Mouse (Mus musculus) left cerebral cortex, postnatal 10 days (tissue): ENCODE data around the gene 6430548M08Rik. TPM values are rescaled to one million over a fixed set of nuclear protein-coding genes. Genes with fewer than 3 reads are reported as not detected.
A peak's percentile ranks its signal among the peaks of the same experiment; 100 is the strongest.

ENCODE experiments used
- DNase-seq, 2 experiments: peaks; one replicate each; pipeline ENCODE4 v3.0.0; 2021 to 2022; ENCODE audit warnings: low spot score in 2 of 2, mixed read lengths in 1 of 2; ENCODE audit errors: extremely low spot score in 1 of 2
- intact Hi-C: fragments of 180-260 bp; cut with DNase I; formaldehyde crosslinking; loops from one replicate; pipeline ENCODE4 v1.15.1; 2025
- total RNA-seq, 2 experiments: library from RNA; stranded (reverse); gene quantifications; 2 replicates each; pipeline ENCODE4 v1.2.3; 2021

Gene 6430548M08Rik
- total RNA-seq, 2 experiments from 2014 or later, result 105 TPM

DNA sequence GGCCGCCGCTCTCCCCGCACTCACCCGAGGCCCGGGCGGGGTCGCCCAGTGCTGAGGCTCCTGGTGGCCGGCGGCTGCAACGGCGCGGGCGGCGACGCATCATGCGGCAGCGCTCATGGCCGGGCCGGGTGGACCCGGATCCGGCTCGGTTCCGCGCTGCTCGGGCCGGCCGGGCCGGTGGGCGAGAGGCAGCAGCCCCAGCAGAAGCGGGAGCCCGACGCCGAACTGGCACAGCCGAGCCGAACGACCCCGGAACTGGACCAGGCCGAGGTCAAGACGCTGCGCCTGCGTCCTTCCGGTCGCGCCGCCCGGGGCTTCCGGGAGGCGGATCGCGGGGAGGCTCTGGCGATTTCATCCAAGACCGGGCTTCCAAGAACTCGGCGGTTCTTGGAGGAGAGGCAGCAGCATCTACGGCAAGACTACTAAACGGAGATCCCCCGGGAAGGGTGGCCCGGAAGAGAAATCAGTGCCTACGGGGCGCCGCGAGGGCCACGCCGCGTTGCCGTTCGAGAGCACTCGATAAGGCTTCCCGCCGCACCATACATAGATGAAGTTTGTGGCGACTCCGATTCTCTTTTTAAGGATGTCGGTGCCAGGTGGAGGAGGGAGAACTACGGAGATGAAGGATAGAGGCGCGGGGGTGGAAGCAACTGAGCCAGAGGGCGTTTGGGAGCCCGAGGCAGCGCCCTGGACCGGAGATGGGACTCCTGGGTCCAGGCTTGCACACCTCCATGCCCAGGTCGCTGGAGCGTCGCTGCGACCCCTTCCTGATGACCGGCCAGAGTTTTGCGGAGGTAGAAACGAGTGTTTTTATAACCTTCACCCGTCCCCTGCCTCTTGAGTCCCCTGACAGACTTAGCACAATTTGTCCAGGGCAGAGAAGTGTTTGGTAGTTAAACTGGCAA is 12.6 kb upstream of the 6430548M08Rik start, which contains the start of gene Zdhhc7:
Gene Zdhhc7 (minus strand): TSS at position 415 of the 905 bp plus-strand sequence.
- DNase-seq, result peak; percentile 70 to 90
- intact Hi-C loops, result no loop called here

DNA sequence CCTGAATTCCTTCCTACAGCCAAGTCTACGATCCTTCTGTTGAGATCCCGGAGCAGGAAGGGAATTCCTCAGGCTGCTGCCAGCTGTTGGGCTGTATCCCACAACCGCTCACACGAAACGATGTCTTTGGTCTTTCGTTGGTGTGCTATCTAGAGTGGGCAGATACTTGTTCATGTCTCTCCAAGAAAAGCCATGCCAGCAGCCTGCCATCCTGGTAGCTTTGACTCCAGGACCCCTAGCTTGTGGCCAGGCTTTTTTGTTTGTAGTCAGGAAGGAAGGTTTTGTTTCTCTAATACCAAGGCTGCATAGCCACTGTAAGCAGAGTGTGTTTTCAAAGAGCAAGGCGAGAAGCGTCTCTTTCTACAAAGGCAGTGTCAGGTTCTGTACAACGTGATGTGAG is 10.0 kb upstream of the 6430548M08Rik start:
- intact Hi-C loops, result no loop called here
- no peak for DNase-seq

DNA sequence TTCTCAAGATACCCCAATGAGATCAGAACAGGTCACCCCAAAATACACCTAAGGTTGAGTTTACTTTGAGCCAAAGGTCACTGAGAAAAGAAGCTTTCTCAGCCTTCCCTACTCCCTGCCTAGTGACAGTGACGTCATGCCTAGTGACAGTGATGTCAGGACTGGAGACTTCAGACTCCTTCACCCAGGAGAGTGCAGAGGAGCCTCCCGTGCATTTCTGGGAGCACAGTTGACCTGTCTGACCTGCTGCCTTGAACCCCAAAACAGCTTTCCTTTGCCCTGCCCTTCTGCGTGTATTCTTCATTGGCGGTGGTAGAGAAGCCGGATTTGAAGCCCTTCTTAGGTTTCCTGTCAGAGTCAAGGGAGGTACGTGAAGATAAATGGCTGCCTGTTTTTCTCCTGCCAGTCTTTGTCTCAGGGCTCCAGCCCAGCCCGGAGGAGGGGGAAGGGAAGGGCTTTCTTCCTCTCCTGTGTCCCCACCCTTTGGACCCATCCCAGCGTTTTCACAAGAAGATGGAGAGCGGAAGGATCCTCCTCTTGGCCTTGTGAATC is 9.2 kb upstream of the 6430548M08Rik start:
- intact Hi-C loops, result no loop called here
- peak in 1 of 2 experiments; percentile 82 for DNase-seq

DNA sequence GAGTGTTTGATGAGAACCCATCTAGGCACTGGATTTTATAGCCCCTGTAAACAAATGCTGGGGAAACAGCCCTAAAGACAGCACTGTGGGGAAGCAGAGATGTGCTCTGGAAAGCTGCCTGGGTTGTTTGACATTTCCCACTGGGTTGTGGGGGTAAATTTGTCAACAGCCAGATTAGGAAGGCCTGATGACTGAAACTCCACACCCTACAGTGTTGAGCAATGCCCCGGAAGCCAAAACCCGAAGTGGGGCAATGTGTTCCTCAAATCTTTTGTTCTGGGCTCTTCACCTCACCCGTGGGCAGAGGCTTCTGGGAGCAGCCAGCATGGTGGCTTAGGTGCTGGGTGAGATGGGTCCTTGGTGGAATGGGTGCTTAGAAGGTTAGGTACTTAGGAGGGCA is 4.8 kb upstream of the 6430548M08Rik start:
- intact Hi-C loops, result no loop called here
- DNase-seq, result no peak

DNA sequence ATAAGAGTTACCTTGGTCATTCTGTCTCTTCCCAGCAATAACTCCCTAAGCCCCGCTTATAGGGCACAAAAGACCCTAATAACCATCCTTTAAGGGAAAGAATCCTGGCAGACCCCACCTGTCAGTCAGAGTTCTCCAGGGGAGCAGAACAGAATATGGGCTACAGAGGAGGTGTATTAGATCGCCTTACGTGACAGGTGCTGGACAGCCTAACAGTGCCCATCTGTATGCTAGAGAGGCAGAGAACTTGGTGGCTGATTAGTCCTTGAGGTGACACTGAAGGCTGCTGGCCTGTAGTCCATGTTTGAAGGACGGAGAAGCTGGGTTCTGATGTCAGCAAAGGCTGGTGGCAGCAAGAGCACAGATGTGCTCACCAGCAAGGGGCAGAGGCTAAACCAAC is 3.0 kb upstream of the 6430548M08Rik start:
- intact Hi-C loops, result no loop called here
- no peak for DNase-seq

DNA sequence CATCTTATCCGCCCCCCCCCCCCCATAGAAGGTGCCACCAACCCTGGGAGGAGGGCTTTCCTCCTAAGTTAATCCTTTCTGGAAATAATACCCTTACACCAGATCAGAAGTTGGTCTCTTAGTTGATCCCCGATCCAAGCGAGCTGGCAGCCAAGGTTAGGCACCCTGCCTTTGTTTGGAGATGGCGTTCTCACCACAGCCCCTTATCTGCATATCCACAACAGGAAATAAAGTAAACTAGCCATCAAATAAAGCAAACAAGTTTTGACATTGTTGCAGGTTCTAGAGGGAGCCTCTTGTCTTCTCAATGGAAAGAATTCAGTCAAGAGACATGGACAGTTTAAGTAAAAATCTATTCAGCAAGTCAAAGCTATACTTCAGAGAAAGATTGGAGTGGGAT is 2.6 kb upstream of the 6430548M08Rik start:
- no peak for DNase-seq
- intact Hi-C loops, result no loop called here

DNA sequence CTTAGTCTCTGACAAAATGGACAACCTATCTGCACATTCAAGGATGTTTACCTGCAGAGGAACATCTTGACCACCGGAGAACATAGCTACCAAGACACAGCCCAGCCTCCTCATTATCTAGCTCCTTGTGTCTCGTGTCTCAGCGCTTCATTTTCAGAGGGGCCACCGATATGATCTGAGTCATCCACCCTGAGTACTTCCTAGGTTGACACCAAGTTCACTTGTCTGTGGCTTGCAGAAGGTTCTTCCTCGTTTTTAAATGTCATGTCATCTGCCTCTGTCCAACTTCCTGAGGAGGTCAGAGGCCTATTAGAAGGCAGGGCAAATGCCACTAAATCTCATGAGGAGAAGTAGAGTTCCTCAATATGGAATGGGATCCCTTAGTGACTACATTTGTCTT is 1.4 kb upstream of the 6430548M08Rik start:
- no peak for DNase-seq
- intact Hi-C loops, result no loop called here

DNA sequence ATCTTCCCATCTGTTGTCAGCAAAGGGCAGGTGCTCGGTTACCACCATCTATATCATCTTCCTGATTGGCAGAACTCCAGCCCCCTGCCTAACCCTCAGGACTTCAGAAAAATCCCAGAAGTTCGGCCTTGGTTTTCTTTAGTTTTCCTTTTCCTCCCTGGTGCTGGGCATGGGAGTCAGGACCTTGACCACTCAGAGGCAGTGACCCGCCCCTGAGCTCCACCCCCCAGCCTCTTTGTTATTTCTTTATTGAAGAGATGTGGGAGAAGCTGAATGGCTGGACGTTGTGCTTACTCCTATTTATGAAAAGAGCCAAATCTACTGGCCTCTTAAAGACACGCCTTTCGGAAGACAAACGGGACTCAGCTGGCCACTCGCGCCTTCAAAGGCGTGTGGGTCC is 646 bp upstream of the 6430548M08Rik start:
- peak in 1 of 2 experiments; percentile 72 for DNase-seq
- intact Hi-C loops, result no loop called here

DNA sequence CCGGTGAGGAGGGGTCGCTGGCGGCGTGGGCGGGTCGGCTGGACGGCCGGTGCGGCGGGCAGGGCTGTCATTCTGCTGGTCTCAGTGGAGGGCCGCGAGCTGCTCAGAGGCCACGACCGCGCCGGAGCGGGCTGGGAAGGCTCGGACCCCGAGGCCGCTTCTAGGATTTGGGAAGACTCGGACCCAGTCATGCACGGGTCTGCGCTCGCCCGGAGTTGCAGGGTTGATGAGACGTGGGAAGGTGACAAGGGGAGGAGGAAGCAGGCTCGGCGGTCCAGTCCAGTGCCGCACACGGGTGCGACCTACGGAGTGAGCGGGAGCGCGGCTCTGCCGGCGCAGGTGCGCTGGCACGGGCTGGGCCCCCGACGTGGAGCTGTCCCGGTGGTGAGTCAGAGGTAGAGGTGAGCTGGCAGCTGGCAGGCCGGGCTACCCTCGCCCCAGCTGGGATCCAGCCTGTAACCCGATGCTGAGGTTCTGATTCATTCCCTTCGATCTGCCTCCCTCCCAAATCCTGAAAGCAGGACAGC is 426 bp downstream of the 6430548M08Rik start:
- intact Hi-C loops, result no loop called here
- DNase-seq, result no peak

DNA sequence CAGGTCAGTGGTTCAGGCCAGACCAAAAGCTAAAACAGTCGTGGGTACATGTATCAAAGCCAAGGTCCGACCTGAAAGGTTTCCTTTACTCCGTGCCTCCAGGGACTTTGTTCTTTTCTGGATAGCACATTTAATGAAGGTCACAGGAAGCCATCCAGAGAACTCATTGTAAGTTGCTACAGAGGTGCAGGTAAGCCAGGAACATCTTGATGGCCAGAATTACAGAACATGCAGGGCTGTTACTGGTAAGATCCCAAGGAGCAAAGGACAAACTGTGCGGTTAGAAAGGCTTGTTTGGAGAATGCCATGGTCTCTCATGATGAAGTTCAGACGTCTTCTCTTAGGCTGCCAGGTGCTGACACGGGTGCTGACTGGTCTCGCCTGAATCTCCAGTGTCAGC is 2.6 kb downstream of the 6430548M08Rik start:
- intact Hi-C loops, result no loop called here
- no peak for DNase-seq

DNA sequence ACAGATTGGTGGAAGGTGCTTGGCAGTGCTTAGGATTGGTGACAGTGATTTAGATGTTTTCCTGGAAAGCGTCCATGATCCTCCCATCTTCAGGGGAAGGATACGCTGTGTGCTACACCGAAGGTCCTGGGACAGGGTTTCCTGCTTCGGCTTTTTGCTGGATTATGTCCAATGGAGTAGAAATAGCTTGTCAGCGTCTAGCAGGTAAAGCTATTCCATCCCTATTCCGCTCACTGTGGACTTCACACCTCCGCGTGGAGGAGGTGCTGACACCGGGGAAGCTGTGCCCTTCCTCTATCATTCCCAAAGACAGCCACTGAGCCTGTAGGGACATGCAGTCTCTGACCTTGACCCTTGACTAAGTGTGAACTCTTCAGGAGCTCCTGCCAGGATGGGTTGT is 4.2 kb downstream of the 6430548M08Rik start:
- DNase-seq, result no peak
- intact Hi-C loops, result no loop called here

DNA sequence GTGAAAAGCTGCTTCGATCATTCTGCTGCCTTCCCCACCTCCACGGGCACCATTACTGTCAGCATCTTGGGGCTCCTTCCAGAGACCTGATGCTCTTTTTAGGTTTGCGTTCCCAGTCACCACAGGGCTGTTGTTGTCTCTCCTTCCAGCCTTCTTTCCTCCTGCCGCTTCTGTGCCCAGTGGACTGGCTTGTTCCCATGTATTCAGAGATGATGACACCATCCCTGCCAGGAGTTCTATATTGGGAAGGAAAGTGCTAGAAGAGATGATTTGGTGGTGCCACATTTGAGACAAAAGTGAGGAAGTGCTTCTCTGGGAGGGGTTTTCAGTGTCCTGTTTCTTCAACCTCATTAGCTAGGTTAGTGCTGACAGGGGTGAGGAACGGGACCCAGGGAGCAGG is 4.9 kb downstream of the 6430548M08Rik start:
- intact Hi-C loops, result no loop called here
- no peak for DNase-seq

DNA sequence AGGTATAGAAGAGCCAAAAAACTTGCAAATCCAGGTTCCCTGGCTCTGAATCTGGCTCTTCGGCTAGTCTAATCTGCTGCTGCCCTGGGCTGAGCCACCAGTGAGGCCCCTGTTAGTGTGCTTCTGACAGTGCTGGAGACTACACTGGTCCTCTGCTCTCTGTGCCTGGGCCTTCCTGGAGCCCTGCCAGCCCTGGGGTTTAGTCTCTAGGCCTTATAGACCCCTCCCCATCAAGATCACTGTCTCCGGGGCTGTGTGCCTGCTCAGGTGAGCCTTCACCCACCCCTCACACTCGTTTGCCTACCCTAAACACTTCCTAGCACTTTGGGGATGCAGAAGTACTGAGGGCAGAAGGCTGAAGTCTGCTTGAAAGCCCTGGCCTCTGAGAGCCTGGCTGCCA is 5.5 kb downstream of the 6430548M08Rik start:
- intact Hi-C loops, result no loop called here
- no peak for DNase-seq

DNA sequence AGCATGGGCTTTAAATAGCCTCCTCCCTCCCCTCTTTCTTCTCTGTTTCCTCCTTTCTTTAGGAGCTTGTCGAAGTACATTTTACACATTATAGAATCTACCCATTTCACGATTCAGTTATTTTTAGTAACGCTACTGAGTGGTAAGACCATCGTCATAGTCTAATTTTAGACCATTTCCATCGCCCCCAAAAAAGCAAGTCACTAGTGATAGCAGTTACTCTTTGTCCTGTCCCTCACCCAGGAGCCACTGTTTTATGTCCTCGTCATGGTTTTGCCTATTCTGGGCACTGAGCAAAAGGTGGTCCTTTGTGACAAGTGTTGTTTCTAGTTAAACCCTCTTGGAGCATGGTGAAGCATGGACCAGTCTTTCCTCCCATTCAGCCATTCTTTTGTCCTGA is 6.0 kb downstream of the 6430548M08Rik start:
- intact Hi-C loops, result no loop called here
- no peak for DNase-seq

DNA sequence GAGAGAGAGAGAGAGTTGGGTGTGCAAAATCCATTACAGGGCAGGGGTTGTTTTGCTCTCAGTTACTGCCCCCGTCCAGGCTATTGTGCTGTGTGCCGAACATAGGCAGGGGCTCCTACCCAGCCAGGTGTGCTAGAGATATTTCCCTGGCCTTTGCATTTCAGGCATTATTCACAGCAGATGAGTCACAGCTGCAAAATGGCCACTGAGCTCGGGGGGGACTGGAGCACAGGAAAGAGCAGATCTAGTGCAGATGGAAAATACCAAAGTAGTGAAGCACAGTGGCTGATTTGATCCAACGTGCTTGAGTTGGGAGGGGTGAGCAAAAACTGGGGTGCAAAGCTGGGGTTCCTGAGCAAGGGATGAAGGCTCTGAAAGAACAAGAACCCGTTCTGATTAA is 7.0 kb downstream of the 6430548M08Rik start:
- no peak for DNase-seq
- intact Hi-C loops, result no loop called here

DNA sequence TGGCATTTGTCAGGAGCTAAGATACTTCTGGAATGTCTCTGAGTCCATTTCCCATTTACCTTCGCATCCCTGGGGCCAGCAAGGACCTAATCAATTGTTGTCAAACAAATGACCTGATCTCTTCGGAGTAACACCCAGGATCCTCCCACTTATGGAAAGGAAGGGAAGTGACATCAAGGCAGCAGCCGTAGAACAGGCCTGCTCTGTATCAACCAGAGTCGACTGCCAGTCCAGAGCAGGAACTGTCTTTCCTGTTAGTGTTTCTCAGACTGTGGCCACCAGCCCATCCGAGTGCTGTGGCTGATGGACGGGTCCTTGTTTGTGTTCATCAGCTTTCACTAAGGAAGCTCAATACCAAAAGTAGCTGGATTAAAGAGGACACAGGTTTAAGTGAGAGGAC is 10.3 kb downstream of the 6430548M08Rik start:
- DNase-seq, result no peak
- intact Hi-C loops, result no loop called here

DNA sequence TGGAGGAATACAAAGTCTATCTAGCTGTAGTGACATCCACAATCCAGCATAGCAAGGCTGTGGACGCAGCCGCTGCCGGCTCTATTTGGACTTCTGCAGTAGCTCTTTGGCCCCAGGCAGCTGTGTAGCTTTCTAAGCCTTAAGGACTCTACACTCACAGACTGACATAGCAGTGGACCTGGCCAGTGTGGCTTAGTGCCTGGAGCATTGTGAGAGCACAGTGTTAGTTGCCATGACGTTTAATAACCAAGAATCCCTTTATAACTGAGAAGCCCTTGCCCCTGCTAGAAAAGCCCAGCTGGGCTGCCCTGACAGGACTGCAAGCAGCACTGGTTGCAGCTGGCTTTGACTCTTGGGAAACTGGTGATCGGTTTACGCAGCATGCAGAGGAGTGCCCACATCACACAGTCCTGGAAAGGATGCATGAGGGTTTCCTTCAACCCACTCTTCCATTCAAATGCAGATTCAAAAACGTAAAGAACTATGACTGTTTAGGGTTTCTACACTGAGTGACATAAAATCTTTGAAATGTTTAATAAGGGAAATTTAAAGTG is 11.0 kb downstream of the 6430548M08Rik start:
- intact Hi-C loops, result no loop called here
- DNase-seq, result no peak

DNA sequence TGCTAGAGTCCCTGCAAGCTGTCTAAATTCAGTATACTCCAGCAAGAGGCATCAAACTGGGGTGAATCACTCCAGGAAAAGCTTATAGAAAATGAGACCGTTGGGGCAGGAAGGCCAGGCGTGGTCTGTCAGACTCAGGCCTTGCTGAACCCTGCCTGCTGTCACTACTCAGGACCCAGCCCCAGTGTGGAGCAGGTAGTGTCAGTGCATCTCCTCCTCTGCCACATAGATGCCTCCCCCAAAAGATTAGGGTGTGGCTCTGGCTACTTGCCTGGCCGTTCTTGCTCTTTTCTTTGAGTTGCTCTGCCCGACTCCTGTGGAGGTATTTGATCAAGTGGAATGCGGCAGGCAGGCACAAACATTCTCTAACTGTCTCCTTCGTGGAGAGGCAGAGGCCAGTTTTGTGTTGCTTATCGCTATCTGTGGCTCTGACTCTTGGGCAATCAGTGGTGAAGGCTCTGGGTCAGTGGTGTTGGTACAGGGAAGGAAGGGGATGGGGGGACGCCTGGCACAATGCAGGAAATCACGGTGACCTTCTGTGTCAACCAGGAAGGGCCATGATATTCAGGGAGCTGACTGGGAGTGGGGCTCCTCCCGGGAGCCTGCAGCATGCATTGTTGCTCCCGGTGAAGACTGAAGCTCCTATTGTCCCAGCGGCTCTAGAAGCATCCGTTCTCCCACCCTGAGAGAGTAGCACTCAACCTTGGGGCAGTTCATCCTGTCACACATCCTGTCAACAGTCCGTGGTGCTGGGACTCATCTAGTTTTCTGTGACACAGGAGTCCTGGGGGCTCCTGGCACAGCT is 12.6 kb downstream of the 6430548M08Rik start:
- no peak for DNase-seq
- intact Hi-C loops, result no loop called here

DNA sequence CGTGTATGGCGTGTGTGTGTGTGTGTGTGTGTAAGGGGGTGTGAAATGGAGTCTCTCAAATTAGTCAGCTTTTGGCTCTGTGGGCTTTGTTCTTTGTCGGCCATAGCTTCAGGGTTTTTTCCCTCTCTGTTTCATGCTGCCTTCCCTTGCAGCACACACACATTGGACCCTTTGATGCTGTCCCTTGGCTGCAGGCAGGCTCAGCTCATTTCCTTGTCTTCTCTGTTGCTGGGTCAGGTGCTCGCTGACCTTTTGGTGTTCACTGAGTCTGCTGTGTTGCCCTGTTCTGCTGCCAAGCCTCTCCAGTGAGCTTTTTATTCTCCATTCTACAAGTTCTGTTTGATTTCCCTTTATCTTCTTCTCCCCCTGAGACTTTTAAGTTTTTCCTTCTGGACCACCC is 15.6 kb downstream of the 6430548M08Rik start:
- intact Hi-C loops, result no loop called here
- no peak for DNase-seq
